ENCODE assay signal across 26 mouse cellular contexts in genomic region chr1:63965446-63965845, GRCm38 (mm10).
"Had no signal": no experiment of that assay in that cellular context is flagged by ENCODE, and none has a peak within 500 bp of the region (broad histone marks: within the 10 kb centered on the region; RNA-seq: fewer than 3 reads in every experiment).

No protein-coding gene starts in this region.

- H3K4me2 ChIP-seq: heart, embryonic 12.5 days; hindbrain, embryonic 12.5 days; hindbrain, embryonic 14.5 days; intestine, embryonic 15.5 days; limb, embryonic 12.5 days; liver, embryonic 11.5 days; liver, embryonic 13.5 days; liver, embryonic 15.5 days had no signal

- H3K36me3 ChIP-seq: heart, embryonic 10.5 days; heart, embryonic 12.5 days; hindbrain, embryonic 10.5 days; hindbrain, embryonic 12.5 days; intestine, embryonic 15.5 days; limb, embryonic 10.5 days; limb, embryonic 12.5 days; liver, embryonic 13.5 days; liver, embryonic 15.5 days had no signal

- H3K27ac ChIP-seq: gastrocnemius, adult 2 months; heart, embryonic 10.5 days; hindbrain, embryonic 10.5 days; hindbrain, embryonic 12.5 days; hindbrain, embryonic 14.5 days; intestine, embryonic 15.5 days; limb, embryonic 10.5 days; limb, embryonic 12.5 days; liver, embryonic 13.5 days; liver, embryonic 15.5 days had no signal

- DNase-seq: gastrocnemius, adult 2 months; gastrocnemius, postnatal 10 days; gastrocnemius, postnatal 25 days; heart, adult 18-20 months; heart, postnatal 10 days; heart, postnatal 4 days; kidney, adult 18-20 months; kidney, adult 8-10 months; kidney, postnatal 10 days; kidney, postnatal 25 days; kidney, postnatal 4 days; liver; liver, embryonic 13.5 days had no signal

- H3K4me1 ChIP-seq: heart, embryonic 10.5 days; heart, embryonic 12.5 days; hindbrain, embryonic 10.5 days; hindbrain, embryonic 12.5 days; intestine, embryonic 15.5 days; limb, embryonic 10.5 days; limb, embryonic 12.5 days; liver, embryonic 13.5 days; liver, embryonic 15.5 days had no signal

- ATAC-seq: hindbrain, embryonic 16.5 days; inflammation-experienced regulatory T-cells, adult 6 months; intestine, embryonic 15.5 days; intestine, postnatal 0 days had no signal

- H3K9ac ChIP-seq: heart, embryonic 12.5 days; hindbrain, embryonic 12.5 days; hindbrain, embryonic 14.5 days; intestine, embryonic 15.5 days; limb, embryonic 12.5 days; liver, embryonic 13.5 days; liver, embryonic 15.5 days had no signal

- H3K4me3 ChIP-seq: gastrocnemius, adult 2 months; heart, embryonic 10.5 days; heart, embryonic 12.5 days; hindbrain, embryonic 10.5 days; hindbrain, embryonic 12.5 days; intestine, embryonic 15.5 days; limb, embryonic 10.5 days; limb, embryonic 12.5 days; liver, embryonic 13.5 days; liver, embryonic 15.5 days had no signal

- H3K9me3 ChIP-seq: heart, embryonic 10.5 days; heart, embryonic 12.5 days; hindbrain, embryonic 10.5 days; hindbrain, embryonic 12.5 days; intestine, embryonic 15.5 days; limb, embryonic 10.5 days; limb, embryonic 12.5 days; liver, embryonic 13.5 days; liver, embryonic 15.5 days had no signal

- H3K27me3 ChIP-seq: heart, embryonic 12.5 days; hindbrain, embryonic 12.5 days; intestine, embryonic 15.5 days; liver, embryonic 13.5 days; liver, embryonic 15.5 days had no signal
